Mouse (Mus musculus) C2C12 (cell line): ENCODE results near the gene Nnat. TPM values are rescaled to one million over a fixed set of nuclear protein-coding genes. Genes with fewer than 3 reads are reported as not detected.

Experiments used
- H3K27me3 ChIP-seq: one replicate; pipeline ENCODE4 v1.6.1; 2011; ENCODE audit not compliant: control insufficient read depth, insufficient read depth, insufficient read length
- H3K36me3 ChIP-seq: one replicate; pipeline ENCODE4 v1.6.1; 2011; ENCODE audit not compliant: control insufficient read depth, insufficient read depth
- H3K4me3 ChIP-seq: one replicate; pipeline ENCODE4 v1.5.1; 2011; ENCODE audit warnings: mild to moderate bottlenecking, control low read depth; ENCODE audit not compliant: poor library complexity, insufficient read depth, severe bottlenecking
- H3K79me2 ChIP-seq: one replicate; pipeline ENCODE4 v1.6.1; 2011; ENCODE audit not compliant: control insufficient read depth, insufficient read depth
- H3K79me3 ChIP-seq: one replicate; pipeline ENCODE4 v1.6.1; 2011; ENCODE audit warnings: low read depth, control low read depth
- H3ac ChIP-seq: one replicate; pipeline ENCODE3; 2011; ENCODE audit warnings: low read depth; ENCODE audit not compliant: control insufficient read depth, insufficient read length
- CEBPB ChIP-seq: IDR thresholded peaks from one replicate; pipeline ENCODE4 v1.6.1; 2011; ENCODE audit warnings: low read depth, mild to moderate bottlenecking, control low read depth, moderate library complexity
- CTCF ChIP-seq: IDR thresholded peaks from one replicate; pipeline ENCODE4 v1.5.1; 2011; ENCODE audit not compliant: control insufficient read depth, insufficient read depth, insufficient read length
- FOSL1 ChIP-seq: IDR thresholded peaks from one replicate; pipeline ENCODE4 v1.8.0; 2011; ENCODE audit warnings: mild to moderate bottlenecking, low read length; ENCODE audit not compliant: poor library complexity, insufficient read depth, severe bottlenecking
- MAX ChIP-seq: IDR thresholded peaks from one replicate; pipeline ENCODE4 v1.6.1; 2011; ENCODE audit warnings: mild to moderate bottlenecking, control low read depth
- MYOD1 ChIP-seq: IDR thresholded peaks from one replicate; pipeline ENCODE4 v1.6.1; 2011; ENCODE audit warnings: low read depth; ENCODE audit not compliant: control insufficient read depth, insufficient read length
- MYOG ChIP-seq: IDR thresholded peaks from one replicate; pipeline ENCODE4 v1.6.1; 2011; ENCODE audit not compliant: control insufficient read depth, insufficient read length; ENCODE audit errors: extremely low read depth
- USF1 ChIP-seq: IDR thresholded peaks from one replicate; pipeline ENCODE4 v1.6.1; 2011; ENCODE audit warnings: low read depth, mild to moderate bottlenecking, control low read depth, moderate library complexity
- polyA plus RNA-seq: library from polyadenylated mRNA; unstranded; fragments of >200 nt; fragmentation: generic; extraction: Trizol; gene quantifications from one replicate; pipeline ENCODE4 v1.2.1, GENCODE M21; 2012; ENCODE audit warnings: missing spikeins

Gene Nnat
- polyA plus RNA-seq, 1 experiment = 1.3 TPM

DNA sequence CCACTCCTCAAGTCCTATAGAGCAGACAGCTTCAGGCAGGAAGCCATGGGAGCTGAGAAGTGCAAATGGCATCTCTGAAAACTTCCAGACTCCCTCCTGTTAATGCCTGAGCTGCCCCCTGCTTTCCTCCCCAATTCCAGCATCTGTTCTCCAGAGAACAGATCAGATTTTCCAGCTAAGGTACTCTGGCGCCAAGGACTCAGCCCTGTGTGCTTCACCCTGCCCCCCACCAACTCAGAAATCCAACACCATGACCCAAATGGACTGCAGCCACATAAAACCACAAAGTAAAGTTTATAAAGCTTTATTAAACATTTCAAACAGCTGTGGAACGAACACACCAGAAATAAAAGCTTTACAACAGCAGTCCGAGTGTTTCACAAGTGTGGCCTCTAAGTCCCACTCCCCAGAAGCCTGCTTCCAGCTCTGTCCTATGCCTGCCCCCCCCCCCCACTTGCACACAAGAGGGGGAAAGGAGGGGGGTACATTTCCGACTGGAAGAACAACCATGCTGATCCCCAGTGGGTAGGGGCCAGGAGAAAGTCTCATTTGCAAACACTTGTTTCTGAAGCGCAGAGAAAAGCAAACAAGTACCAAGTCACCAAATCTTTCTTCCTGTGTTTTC lies 3.7 kb upstream of the Nnat start:
- Histone ChIP-seq H3K79me2 (peaks cover 90% of the 10 kb centered on the region), H3K27me3 (no peaks in the 10 kb centered on the region), H3ac (no peak overlapping the region), H3K4me3 (no peak overlapping the region), H3K36me3 (peaks cover 61% of the 10 kb centered on the region), H3K79me3 (peaks cover 57% of the 10 kb centered on the region)
- no peak for TF ChIP-seq CTCF
- TF ChIP-seq MYOG = no peak
- no peak for TF ChIP-seq MAX
- no peak for TF ChIP-seq USF1
- no peak for TF ChIP-seq FOSL1
- TF ChIP-seq MYOD1 = no peak
- TF ChIP-seq CEBPB = no peak

DNA sequence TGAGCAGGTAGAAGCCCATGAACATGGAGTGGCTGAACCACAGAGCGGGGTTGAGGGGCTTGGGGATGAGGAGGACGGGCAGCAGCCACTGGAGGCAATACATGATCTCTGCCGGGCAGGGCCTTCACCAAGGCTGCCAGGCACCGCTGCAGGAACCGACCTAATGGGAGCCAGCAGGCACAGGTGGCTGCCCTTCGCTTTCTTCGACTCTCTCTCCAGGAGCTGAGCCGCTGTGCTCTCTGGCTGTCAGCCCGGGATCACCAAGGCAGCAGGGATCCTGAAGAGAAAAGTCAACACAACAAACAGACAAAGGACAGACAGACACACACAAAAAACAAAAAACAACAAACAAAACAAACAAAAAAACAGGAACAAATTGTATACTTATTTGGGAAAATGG lies 1.8 kb upstream of the Nnat start:
- H3K36me3 ChIP-seq = peaks cover 71% of the 10 kb centered on the region
- peaks cover 74% of the 10 kb centered on the region for H3K79me3 ChIP-seq
- TF ChIP-seq USF1 (no peak), MYOD1 (no peak), MYOG (no peak), FOSL1 (no peak), CTCF (no peak), MAX (no peak), CEBPB (no peak)

DNA sequence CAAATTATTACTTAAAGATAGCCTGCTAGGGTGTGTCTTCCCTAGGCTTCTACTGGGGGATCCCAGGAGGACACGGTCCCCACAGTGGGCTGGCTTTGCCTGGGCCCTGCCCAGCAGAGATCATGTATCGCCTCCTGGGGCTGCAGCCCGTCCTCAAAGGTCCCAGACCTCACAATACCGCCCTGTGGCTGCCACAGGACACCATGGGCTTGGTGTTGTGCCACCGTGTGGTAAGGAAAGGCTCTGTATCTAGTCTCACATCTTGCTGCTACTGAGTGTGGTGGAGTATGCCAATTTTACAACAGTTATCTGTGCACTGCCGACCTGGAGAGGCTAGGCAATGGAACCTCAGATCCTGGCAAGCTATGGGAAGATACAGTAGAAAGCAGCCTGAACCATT lies 1.4 kb upstream of the Nnat start:
- no peaks in the 10 kb centered on the region for H3K27me3 ChIP-seq
- H3K4me3 ChIP-seq = no peak overlapping the region
- peaks cover 75% of the 10 kb centered on the region for H3K36me3 ChIP-seq
- peaks cover 99% of the 10 kb centered on the region for H3K79me2 ChIP-seq
- peaks cover 79% of the 10 kb centered on the region for H3K79me3 ChIP-seq
- no peak overlapping the region for H3ac ChIP-seq
- TF ChIP-seq USF1 = no peak
- TF ChIP-seq MAX = no peak
- no peak for TF ChIP-seq FOSL1
- TF ChIP-seq MYOG = no peak
- TF ChIP-seq CTCF = no peak
- TF ChIP-seq CEBPB = no peak
- no peak for TF ChIP-seq MYOD1

More for the DNA sequence above, 1.8 kb upstream of the Nnat start:
- Histone ChIP-seq H3ac (no peak overlapping the region), H3K27me3 (no peaks in the 10 kb centered on the region), H3K4me3 (no peak overlapping the region), H3K79me2 (peaks cover 98% of the 10 kb centered on the region)

DNA sequence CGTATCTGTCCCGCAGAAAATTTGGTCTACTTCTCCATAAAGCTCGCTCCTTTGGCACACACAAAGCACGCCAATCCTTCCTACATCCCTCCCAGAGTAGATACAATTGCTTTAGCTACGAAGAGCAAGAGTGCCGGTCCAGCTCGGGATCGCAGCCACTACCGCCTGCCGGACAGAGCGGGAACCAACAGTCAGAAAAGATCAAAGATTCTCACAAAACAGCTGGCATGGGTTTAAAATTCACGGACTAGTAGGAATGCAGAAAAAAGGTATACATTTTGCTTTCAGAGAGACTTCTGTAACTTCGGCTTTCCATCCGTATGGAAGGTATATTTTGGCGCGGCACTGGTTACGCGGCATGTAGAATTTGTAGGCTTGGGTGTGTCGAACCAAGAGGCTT lies 438 bp upstream of the Nnat start:
- H3K79me3 ChIP-seq = peaks cover 88% of the 10 kb centered on the region
- no peak for TF ChIP-seq MYOD1
- TF ChIP-seq FOSL1 = no peak
- no peak for TF ChIP-seq CTCF
- no peak for TF ChIP-seq CEBPB
- no peak for TF ChIP-seq USF1
- TF ChIP-seq MAX = no peak
- no peak for TF ChIP-seq MYOG
- H3K79me2 ChIP-seq = peaks cover 99% of the 10 kb centered on the region
- H3K36me3 ChIP-seq = peaks cover 84% of the 10 kb centered on the region
- no peak overlapping the region for H3ac ChIP-seq
- no peak overlapping the region for H3K4me3 ChIP-seq
- no peaks in the 10 kb centered on the region for H3K27me3 ChIP-seq

DNA sequence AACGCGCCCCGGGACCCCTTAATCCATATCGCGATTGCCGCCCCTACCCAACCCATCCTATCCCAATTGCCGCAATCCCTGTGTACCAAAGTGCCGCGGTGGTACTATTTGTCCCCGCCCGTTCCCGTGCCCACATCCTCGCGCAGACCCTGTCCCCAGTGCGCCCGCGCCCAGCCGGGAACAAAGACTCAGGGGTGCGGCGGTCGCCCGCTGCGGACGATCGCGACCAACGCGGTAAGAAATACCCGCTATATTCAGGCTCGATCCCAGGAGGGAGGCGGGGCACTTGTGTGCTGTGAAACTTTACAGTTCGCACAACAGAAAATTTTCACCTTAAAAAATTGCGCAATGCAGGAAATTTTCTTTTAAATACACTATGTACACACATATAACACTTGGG lies 424 bp downstream of the Nnat start:
- Histone ChIP-seq H3K4me3 (no peak overlapping the region), H3K79me3 (peaks cover 95% of the 10 kb centered on the region), H3K79me2 (peaks cover 99% of the 10 kb centered on the region), H3ac (no peak overlapping the region), H3K36me3 (peaks cover 77% of the 10 kb centered on the region), H3K27me3 (no peaks in the 10 kb centered on the region)
- TF ChIP-seq USF1 = no peak
- TF ChIP-seq CEBPB = peak; percentile 46

DNA sequence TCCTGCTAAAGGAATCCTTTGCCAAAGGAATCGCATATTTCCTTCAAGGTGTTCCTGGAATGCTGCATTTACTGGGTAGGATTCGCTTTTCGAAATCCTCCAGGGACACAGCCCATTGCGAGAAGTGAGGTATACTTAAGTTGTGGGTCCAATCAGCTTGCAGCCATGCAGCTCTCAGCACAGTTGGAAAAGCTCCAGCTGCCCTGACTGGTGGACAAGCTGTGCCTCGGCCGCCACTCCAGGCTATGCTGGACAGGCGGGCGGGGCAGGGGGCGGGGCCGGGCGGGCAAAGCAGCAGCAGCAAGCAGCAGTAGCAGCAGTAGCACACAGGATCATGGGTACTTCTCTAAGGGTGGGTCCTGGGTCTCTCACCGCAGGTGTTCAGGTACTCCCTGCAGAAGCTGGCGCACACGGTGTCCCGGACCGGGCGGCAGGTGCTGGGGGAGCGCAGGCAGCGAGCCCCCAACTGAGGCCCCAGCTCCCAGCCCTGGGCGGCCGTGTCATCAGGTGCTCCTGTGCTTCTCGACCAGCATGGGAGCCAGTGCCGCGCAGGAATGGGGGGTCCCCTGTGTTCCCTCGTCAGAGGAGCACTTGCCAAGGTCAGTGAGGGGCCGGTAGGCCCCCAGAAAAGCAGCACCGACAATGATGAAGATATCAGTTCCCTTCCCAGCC lies 1.4 kb downstream of the Nnat start:
- TF ChIP-seq MYOG (no peak), FOSL1 (no peak), MYOD1 (no peak), USF1 (no peak), CTCF (no peak), MAX (no peak), CEBPB (no peak)
- peaks cover 69% of the 10 kb centered on the region for H3K36me3 ChIP-seq
- peaks cover 99% of the 10 kb centered on the region for H3K79me2 ChIP-seq
- no peak overlapping the region for H3ac ChIP-seq
- H3K27me3 ChIP-seq = no peaks in the 10 kb centered on the region
- H3K4me3 ChIP-seq = no peak overlapping the region
- H3K79me3 ChIP-seq = peaks cover 95% of the 10 kb centered on the region
